Mouse (Mus musculus) hindbrain, embryonic 11.5 days (tissue): ENCODE data around the gene Zfhx3. TPM values are rescaled to one million over a fixed set of nuclear protein-coding genes. Genes with fewer than 3 reads are reported as not detected.

ENCODE experiments used
- ATAC-seq: fragments of 200-750 bp; cut with Nextera tagmentation; 2 replicates; pipeline ENCODE4 v1.8.0; 2017; ENCODE audit warnings: mild to moderate bottlenecking, moderate TSS enrichment, moderate library complexity; ENCODE audit not compliant: low FRiP score
- DNase-seq: peaks from one replicate; pipeline ENCODE4 v3.0.0-alpha.2; 2015; ENCODE audit warnings: low spot score
- H3K27ac ChIP-seq: fragments of 300-500 bp; sonication (generic); 2 replicates; pipeline ENCODE4 v1.5.1; 2014; ENCODE audit warnings: mild to moderate bottlenecking, low read depth, low read length
- H3K27me3 ChIP-seq: fragments of 300-500 bp; sonication (generic); 2 replicates; pipeline ENCODE4 v1.6.1; 2014; ENCODE audit warnings: mild to moderate bottlenecking, low read length, moderate library complexity, mixed read lengths; ENCODE audit not compliant: control insufficient read depth, insufficient read depth
- H3K36me3 ChIP-seq: fragments of 300-500 bp; sonication (generic); 2 replicates; pipeline ENCODE4 v1.6.1; 2014; ENCODE audit warnings: mild to moderate bottlenecking, low read length, moderate library complexity, mixed read lengths; ENCODE audit not compliant: control insufficient read depth, insufficient read depth
- H3K4me1 ChIP-seq: fragments of 300-500 bp; sonication (generic); replicated peaks from 2 replicates; pipeline ENCODE4 v1.6.1; 2014; ENCODE audit warnings: low read length, mixed read lengths; ENCODE audit not compliant: control insufficient read depth, insufficient read depth
- H3K4me2 ChIP-seq: fragments of 300-500 bp; sonication (generic); replicated peaks from 2 replicates; pipeline ENCODE4 v1.6.1; 2014; ENCODE audit warnings: mild to moderate bottlenecking, low read depth, low read length
- H3K4me3 ChIP-seq: fragments of 300-500 bp; sonication (generic); 2 replicates; pipeline ENCODE4 v1.5.1; 2014; ENCODE audit warnings: low read depth, low read length
- H3K9ac ChIP-seq: fragments of 300-500 bp; sonication (generic); 2 replicates; pipeline ENCODE4 v1.6.1; 2014; ENCODE audit warnings: low read depth, low read length
- H3K9me3 ChIP-seq: fragments of 300-500 bp; sonication (generic); 2 replicates; pipeline ENCODE4 v1.6.1; 2016; ENCODE audit warnings: low read length; ENCODE audit not compliant: control insufficient read depth
- WGBS: fragments of 180-500 bp; shearing (Covaris S2); extraction: QIAGEN DNeasy Blood & Tissue Kit; methylation state at CpG from one replicate; pipeline ENCODE4 v1.1.7; 2014; 5-methylcytosine and 5-hydroxymethylcytosine counted together
- polyA plus RNA-seq: library from polyadenylated mRNA; unstranded; fragments of >200 nt; fragmentation: Nextera tagmentation; extraction: Ambion mirVana; gene quantifications from 2 replicates; pipeline ENCODE4 v1.2.1, GENCODE M21; 2014

Gene Zfhx3
- polyA plus RNA-seq, 1 experiment from 2014 or later = 47.1 TPM

DNA sequence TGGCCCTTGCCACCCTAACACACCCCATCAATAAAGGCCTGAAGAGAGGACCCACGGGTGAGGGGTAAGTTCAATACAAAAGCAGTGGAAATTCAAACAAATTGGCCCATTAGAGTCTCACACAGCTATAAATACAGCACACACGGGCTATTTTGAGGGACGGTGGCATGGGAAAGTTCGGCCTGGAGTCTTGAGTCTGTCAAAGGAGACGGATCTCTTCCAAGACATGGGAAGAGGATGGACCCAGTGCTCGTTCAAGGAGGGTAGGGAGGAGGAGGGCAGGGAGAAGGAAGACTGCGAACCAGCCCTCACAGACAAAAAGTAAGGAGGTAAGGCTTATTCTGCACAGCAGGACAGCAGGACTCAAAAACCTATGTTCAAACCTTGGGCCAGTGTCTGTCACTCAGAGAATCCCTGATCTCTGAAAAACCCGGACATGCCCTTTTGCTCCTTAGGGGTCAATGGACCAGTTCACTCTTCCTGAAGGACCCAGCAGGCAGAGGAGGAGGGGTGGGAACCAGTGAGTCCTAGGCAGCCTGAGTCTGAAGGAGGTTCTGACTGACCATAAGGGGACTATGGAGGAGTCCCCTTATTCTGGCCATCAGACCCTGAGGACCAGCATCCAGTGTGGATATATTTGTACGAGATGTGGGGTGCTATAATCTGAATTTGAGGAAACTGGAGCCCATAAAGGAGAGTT, 652.1 kb downstream of the Zfhx3 start:
- ATAC-seq = no peak
- WGBS = 39% methylated on average over 9 of the region's 9 CpGs
- H3K9ac ChIP-seq = no peak overlapping the region

DNA sequence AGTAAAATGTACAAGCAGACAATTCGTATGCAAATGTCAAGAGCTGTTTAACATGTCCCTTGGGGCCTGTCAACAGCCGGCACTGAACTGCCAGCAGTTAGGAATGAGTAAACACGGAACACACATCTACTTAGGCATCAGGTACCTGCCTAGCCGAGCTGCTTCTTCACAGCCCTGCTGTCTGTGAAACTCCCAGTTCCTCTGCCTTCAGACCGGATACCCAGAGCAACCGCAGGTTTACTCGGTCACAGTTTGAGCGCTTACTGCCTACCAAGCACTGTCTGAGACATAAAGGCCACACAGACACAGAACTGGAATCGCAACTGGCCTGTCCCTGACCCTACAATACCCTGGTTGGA, 652.6 kb downstream of the Zfhx3 start:
- peak; percentile 49 for DNase-seq

More for the DNA sequence above, 652.1 kb downstream of the Zfhx3 start:
- Histone ChIP-seq H3K4me2 (no peak overlapping the region), H3K4me3 (no peak overlapping the region), H3K4me1 (peaks cover 12% of the 10 kb centered on the region), H3K27me3 (no peaks in the 10 kb centered on the region), H3K9me3 (no peaks in the 10 kb centered on the region), H3K27ac (peak overlapping the region; percentile 30; the same call in 1 of the 2 replicates), H3K36me3 (no peaks in the 10 kb centered on the region)
- peak; percentile 30 for DNase-seq

DNA sequence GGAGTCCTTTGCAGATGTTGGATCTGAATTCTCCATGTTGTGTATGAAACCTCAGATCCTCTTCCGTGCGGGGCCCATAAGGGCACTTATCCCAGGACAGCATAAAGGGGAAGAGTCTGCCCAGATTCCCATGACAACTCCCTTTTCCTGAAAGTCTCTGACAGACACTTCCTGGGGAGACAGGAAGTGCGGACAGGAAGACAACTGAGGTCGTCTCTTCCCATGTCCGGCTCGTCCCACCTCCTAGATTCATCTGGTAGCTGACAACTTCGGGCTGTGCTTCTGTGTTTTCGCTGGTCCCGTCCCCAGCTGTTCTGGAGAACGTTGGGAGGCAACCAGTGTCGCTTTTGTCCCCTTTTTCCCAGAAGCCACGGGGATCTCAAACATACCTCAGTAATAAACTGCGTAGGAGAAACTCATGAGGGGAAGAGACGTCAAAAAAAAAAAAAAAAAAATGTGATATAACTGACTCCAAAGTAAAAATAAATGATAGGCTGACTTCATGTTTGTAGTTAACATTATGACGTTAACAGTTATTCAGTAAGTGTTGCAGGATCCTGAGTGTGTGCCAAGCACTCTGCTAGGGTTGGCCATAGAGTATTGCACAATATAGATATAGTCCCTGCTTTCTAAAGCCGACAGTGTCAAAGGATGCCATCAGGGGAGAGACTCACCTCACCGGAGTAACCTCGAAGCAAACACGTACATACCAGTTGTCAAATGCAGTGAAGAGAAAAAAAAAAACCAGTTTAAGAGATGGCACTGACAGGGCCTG, 653.5 kb downstream of the Zfhx3 start:
- no peaks in the 10 kb centered on the region for H3K9me3 ChIP-seq
- H3K4me3 ChIP-seq = no peak overlapping the region
- H3K36me3 ChIP-seq = no peaks in the 10 kb centered on the region
- DNase-seq (no peak), ATAC-seq (no peak)
- no peak overlapping the region for H3K27ac ChIP-seq
- 83% methylated on average over 19 of the region's 19 CpGs for WGBS
- H3K9ac ChIP-seq = no peak overlapping the region
- H3K4me1 ChIP-seq = peaks cover 12% of the 10 kb centered on the region
- no peaks in the 10 kb centered on the region for H3K27me3 ChIP-seq
- H3K4me2 ChIP-seq = no peak overlapping the region

More for the DNA sequence above, 652.6 kb downstream of the Zfhx3 start:
- Histone ChIP-seq H3K4me2 (no peak overlapping the region), H3K27me3 (no peaks in the 10 kb centered on the region), H3K9ac (no peak overlapping the region), H3K4me3 (no peak overlapping the region), H3K9me3 (no peaks in the 10 kb centered on the region), H3K4me1 (peaks cover 12% of the 10 kb centered on the region), H3K27ac (0 out of 2 replicates have a peak overlapping the region, but pooled peaks have one; percentile 30), H3K36me3 (no peaks in the 10 kb centered on the region)
- ATAC-seq = no peak
- 55% methylated on average over 9 of the region's 9 CpGs for WGBS

DNA sequence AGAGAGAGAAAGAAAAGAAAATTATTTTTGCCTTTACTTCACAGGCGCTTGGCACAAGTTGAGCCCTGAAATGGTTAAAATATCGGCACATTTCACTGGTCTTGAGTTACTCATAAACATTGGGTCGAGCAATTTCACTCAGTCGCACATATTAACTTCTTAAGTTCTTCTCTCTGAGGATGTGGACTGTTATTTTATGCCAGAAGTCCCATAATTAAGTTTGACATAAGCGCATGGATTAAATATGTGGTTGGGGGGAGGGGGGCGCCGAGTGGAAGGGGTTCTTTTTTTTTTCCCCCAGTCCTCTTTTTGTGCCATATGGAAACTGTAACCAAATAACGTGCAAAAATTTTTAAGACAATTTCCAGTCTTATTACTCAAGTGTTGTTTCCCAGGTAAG, 656.6 kb downstream of the Zfhx3 start:
- 76% methylated on average over 8 of the region's 8 CpGs for WGBS

DNA sequence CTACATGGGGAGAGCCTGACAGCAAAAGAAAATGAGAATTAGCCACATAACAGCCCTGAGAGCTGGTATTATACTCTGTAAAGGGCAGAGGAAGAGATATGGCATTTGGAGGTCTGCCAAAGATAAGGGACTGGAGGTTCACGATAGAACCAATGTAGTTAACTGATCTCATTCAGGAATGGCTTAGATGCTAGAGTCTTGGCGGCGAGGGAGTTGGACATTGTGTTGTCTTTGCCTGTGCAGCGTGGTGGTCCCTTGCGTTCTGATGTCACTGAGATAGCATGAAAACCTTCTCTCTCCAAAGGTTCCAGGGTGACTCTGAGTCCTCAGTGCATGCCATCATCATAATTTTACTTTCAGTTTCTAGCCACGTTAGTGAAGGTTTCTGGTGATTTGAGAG, 657.1 kb downstream of the Zfhx3 start:
- Histone ChIP-seq H3K36me3 (no peaks in the 10 kb centered on the region), H3K4me2 (no peak overlapping the region), H3K27me3 (no peaks in the 10 kb centered on the region), H3K4me3 (no peak overlapping the region), H3K9ac (no peak overlapping the region), H3K4me1 (peaks cover 5% of the 10 kb centered on the region), H3K9me3 (no peaks in the 10 kb centered on the region), H3K27ac (no peak overlapping the region)
- 93% methylated on average over 6 of the region's 6 CpGs for WGBS
- ATAC-seq = no peak
- DNase-seq = no peak

More for the DNA sequence above, 656.6 kb downstream of the Zfhx3 start:
- Histone ChIP-seq H3K27me3 (no peaks in the 10 kb centered on the region), H3K4me2 (no peak overlapping the region), H3K36me3 (no peaks in the 10 kb centered on the region), H3K9me3 (no peaks in the 10 kb centered on the region), H3K27ac (no peak overlapping the region), H3K4me1 (peaks cover 8% of the 10 kb centered on the region), H3K4me3 (no peak overlapping the region), H3K9ac (no peak overlapping the region)
- ATAC-seq = no peak
- DNase-seq = no peak

DNA sequence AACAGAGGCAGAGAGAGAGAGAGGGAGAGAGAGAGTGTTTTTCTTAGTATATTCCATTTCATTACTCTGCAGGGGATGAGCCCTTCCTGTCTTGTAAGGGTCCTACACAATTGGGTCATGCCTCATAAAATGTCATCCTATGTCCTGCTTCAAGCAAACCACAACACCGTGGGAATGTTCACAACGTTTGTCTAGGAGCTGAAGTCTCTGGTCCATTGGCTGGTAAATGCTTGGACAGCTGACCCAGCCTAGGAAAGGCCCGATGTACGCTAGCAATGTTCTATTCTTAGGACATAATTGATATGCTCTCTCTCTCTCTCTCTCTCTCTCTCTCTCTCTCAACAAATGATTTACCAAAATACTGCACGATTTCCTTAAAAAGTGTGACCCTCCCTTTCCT, 666.2 kb downstream of the Zfhx3 start:
- Histone ChIP-seq H3K9me3 (no peaks in the 10 kb centered on the region), H3K27ac (no peak overlapping the region), H3K4me2 (no peak overlapping the region), H3K27me3 (no peaks in the 10 kb centered on the region), H3K4me1 (no peaks in the 10 kb centered on the region), H3K4me3 (no peak overlapping the region), H3K36me3 (no peaks in the 10 kb centered on the region), H3K9ac (no peak overlapping the region)
- ATAC-seq (no peak), DNase-seq (no peak)
- WGBS = 74% methylated on average over 5 of the region's 5 CpGs

DNA sequence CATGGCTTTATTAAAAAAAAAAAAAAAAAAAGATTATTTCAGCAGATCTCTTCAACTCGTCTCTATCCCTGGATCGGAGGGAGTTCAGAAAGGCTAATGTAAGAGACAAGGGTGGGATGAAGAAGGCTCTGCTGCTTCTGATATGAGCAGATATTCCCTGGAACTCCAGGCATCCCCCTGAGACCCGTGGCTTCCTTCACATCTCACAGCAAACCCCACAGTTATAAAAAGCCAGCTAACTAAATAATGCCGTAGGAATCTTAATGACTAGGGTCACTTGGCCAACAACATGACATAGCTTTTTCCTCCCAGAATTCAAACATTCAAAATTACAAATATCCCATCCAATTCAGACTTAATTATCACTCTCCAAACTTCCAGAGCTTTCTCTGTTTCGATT, 666.7 kb downstream of the Zfhx3 start:
- ATAC-seq (no peak), DNase-seq (no peak)
- Histone ChIP-seq H3K27ac (no peak overlapping the region), H3K4me2 (no peak overlapping the region), H3K9ac (no peak overlapping the region), H3K4me3 (no peak overlapping the region), H3K4me1 (no peaks in the 10 kb centered on the region), H3K27me3 (no peaks in the 10 kb centered on the region), H3K36me3 (no peaks in the 10 kb centered on the region), H3K9me3 (no peaks in the 10 kb centered on the region)
- WGBS = 85% methylated on average over 5 of the region's 5 CpGs

DNA sequence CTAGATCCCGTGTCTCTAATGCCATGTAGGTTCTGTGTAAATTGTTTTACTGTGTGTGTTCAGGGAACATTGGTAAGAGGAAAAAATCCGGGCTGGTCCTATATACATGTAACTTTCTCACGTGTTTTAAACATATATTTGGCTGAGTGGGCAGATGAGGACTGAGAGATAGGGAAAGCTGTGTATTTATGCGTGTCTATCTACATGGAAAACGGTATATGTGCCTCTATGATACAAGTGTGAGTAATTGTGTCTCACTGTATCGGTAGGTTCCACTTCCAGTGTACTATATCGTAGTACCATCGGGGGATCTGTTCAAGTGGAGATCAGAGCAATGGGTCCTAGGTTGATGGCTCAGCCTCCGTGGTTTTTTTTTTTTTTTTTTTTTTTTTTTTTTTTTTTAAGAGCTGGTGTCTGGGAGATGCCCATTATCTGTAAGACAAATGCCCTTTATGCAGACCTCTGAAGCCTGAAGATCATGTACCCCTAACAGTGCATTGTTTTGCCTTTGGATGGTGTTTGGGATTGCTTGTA, 668.8 kb downstream of the Zfhx3 start:
- no peak overlapping the region for H3K9ac ChIP-seq
- H3K4me1 ChIP-seq = no peaks in the 10 kb centered on the region
- no peak overlapping the region for H3K27ac ChIP-seq
- no peak overlapping the region for H3K4me3 ChIP-seq
- DNase-seq (no peak), ATAC-seq (no peak)
- no peaks in the 10 kb centered on the region for H3K36me3 ChIP-seq
- H3K27me3 ChIP-seq = no peaks in the 10 kb centered on the region
- no peaks in the 10 kb centered on the region for H3K9me3 ChIP-seq
- no peak overlapping the region for H3K4me2 ChIP-seq
- WGBS = 82% methylated on average over 9 of the region's 9 CpGs
